Mouse (Mus musculus) kidney, adult 2 months (tissue): ENCODE measurements at regions not wholly inside any gene's neighbourhood (a gene's known extent, or its start where the extent isn't known, plus 50 kb on each side); places are given as distances from the start of the nearest gene placed in this dataset.
A peak's percentile ranks its signal among the peaks of the same experiment; 100 is the strongest.

Experiments used
- DNase-seq: peaks from one replicate; pipeline ENCODE4 v3.0.0; 2021
- H3K27ac ChIP-seq: fragments of 200-500 bp; 2 replicates; pipeline ENCODE4 v1.5.1; 2012; ENCODE audit warnings: low read depth, low read length, control low read depth, inconsistent platforms; ENCODE audit not compliant: insufficient read depth
- H3K27me3 ChIP-seq: fragments of 200-500 bp; replicated peaks from 2 replicates; pipeline ENCODE4 v1.6.1; 2012; ENCODE audit warnings: mild to moderate bottlenecking, moderate library complexity, low read length, inconsistent platforms; ENCODE audit not compliant: control insufficient read depth, insufficient read depth
- H3K36me3 ChIP-seq: fragments of 200-500 bp; 2 replicates; pipeline ENCODE4 v1.6.1; 2012; ENCODE audit warnings: mild to moderate bottlenecking, moderate library complexity, low read length, inconsistent platforms; ENCODE audit not compliant: control insufficient read depth, insufficient read depth
- H3K4me1 ChIP-seq: fragments of 200-500 bp; 2 replicates; pipeline ENCODE4 v1.6.1; 2011; ENCODE audit warnings: low read length; ENCODE audit not compliant: control insufficient read depth, insufficient read depth
- H3K4me3 ChIP-seq: fragments of 200-500 bp; 2 replicates; pipeline ENCODE4 v1.5.1; 2011; ENCODE audit warnings: mild to moderate bottlenecking, low read depth, low read length, control low read depth; ENCODE audit not compliant: insufficient read depth
- CTCF ChIP-seq: fragments of 200-500 bp; conservative IDR thresholded peaks from 2 replicates; pipeline ENCODE4 v1.5.1; 2011; ENCODE audit warnings: low read depth, mild to moderate bottlenecking, control low read depth, low read length, moderate library complexity, mixed read lengths; ENCODE audit not compliant: insufficient read depth, insufficient read length
- POLR2A ChIP-seq: fragments of 200-500 bp; IDR thresholded peaks from one replicate; pipeline ENCODE4 v1.6.1; 2011; ENCODE audit warnings: low read depth, low read length, control low read depth
- WGBS: fragments of 180-500 bp; shearing (Covaris S2); methylation state at CpG from one replicate; pipeline ENCODE4 v1.1.7; 2018; 5-methylcytosine and 5-hydroxymethylcytosine counted together

GRCm38 (mm10) chr4:66478601-66479217, 74.3 kb upstream of the Astn2 start:
- 23% methylated on average over 8 of the region's 8 CpGs for WGBS
- DNase-seq, result peak; percentile 33
- TF ChIP-seq POLR2A (no peak), CTCF (no peak)
- Histone ChIP-seq H3K4me3 (no peak overlapping the region), H3K27me3 (0 out of 2 replicates have a peak, but pooled peaks cover 1% of the 10 kb centered on the region), H3K4me1 (no peaks in the 10 kb centered on the region), H3K36me3 (no peaks in the 10 kb centered on the region), H3K27ac (no peak overlapping the region)
